Mouse (Mus musculus) urinary bladder, postnatal 10 days (tissue): ENCODE results near the gene Specc1.
"Not testable (repeated sequence)": the region's sequence is repeated elsewhere in the genome, so short reads cannot be mapped to it uniquely, and the experiment has no call there.

Experiments used
- DNase-seq: peaks from one replicate; pipeline ENCODE4 v3.0.0; 2022; ENCODE audit warnings: low spot score

Gene Specc1

GRCm38 (mm10) chr11:61956572-61957295, at the start of gene Specc1:
Gene Specc1 (plus strand): TSS chr11:61956763.
- peak; percentile 70 for DNase-seq

GRCm38 (mm10) chr11:61908315-61908714, 48.2 kb upstream of the Specc1 start:
- DNase-seq: no peak

- DNase-seq: no peak
Measured at GRCm38 (mm10) chr11:61919702-61920101, 36.9 kb upstream of the Specc1 start.

GRCm38 (mm10) chr11:61923309-61923708, 33.3 kb upstream of the Specc1 start:
- no peak for DNase-seq

GRCm38 (mm10) chr11:61929323-61930097, 27.1 kb upstream of the Specc1 start:
- DNase-seq: no peak

- DNase-seq: peak; percentile 72
Measured at GRCm38 (mm10) chr11:61930098-61930517, 26.5 kb upstream of the Specc1 start, which contains the start of gene Akap10. Gene Akap10 (minus strand): TSS chr11:61930252.

- DNase-seq: no peak
Measured at GRCm38 (mm10) chr11:61930640-61931586, 25.6 kb upstream of the Specc1 start.

- DNase-seq: no peak
Measured at GRCm38 (mm10) chr11:61937761-61938160, 18.8 kb upstream of the Specc1 start.

GRCm38 (mm10) chr11:61942903-61943302, 13.7 kb upstream of the Specc1 start:
- no peak for DNase-seq

GRCm38 (mm10) chr11:61944417-61944816, 12.1 kb upstream of the Specc1 start:
- no peak for DNase-seq

- DNase-seq: no peak
Measured at GRCm38 (mm10) chr11:61946608-61947007, 10.0 kb upstream of the Specc1 start.

GRCm38 (mm10) chr11:61949315-61949714, 7.2 kb upstream of the Specc1 start:
- DNase-seq: no peak

GRCm38 (mm10) chr11:61950632-61951031, 5.9 kb upstream of the Specc1 start:
- DNase-seq: peak; percentile 48

GRCm38 (mm10) chr11:61955136-61955535, 1.4 kb upstream of the Specc1 start:
- no peak for DNase-seq

- DNase-seq: no peak
Measured at GRCm38 (mm10) chr11:61955951-61956350, 612 bp upstream of the Specc1 start.

GRCm38 (mm10) chr11:61957296-61957813, 792 bp downstream of the Specc1 start:
- no peak for DNase-seq

GRCm38 (mm10) chr11:61958706-61959105, 2.1 kb downstream of the Specc1 start:
- DNase-seq: not testable (repeated sequence)

- DNase-seq: no peak
Measured at GRCm38 (mm10) chr11:61960096-61960495, 3.5 kb downstream of the Specc1 start.

GRCm38 (mm10) chr11:61962684-61963083, 6.1 kb downstream of the Specc1 start:
- no peak for DNase-seq

- DNase-seq: no peak
Measured at GRCm38 (mm10) chr11:61963193-61963592, 6.6 kb downstream of the Specc1 start.

GRCm38 (mm10) chr11:61964611-61965010, 8.0 kb downstream of the Specc1 start:
- no peak for DNase-seq

GRCm38 (mm10) chr11:61967034-61967433, 10.5 kb downstream of the Specc1 start:
- no peak for DNase-seq
